Mouse (Mus musculus): ENCODE data around the gene Ptprcap.

DNA sequence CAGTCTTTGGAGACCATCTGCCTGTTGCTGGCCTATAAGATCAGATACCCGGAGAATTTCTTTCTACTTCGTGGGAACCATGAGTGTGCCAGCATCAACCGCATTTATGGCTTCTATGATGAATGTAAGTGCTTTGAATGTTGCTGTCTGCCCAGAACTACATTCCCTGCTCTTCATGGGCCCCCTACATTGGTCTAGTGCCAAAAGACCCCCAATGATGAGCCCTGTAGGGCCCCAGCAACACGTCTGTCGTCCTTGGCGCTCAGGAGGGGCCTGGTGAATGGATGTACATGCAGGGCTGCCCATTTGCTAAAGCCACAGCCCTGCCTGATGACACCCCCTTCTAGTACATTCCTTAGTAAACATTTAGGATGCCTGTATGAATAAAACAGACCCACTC is 39.7 kb downstream of the Ptprcap start:
- no peak for TF ChIP-seq CTCF (IDR thresholded peaks at IDR 0.05; ENCODE audit: low read depth, low read length)
- TF ChIP-seq EP300 (IDR thresholded peaks at IDR 0.05; ENCODE audit: insufficient read depth, low read depth, low read length) = no peak
